Mouse (Mus musculus) layer of hippocampus, adult 11-12 months (tissue): ENCODE measurements around the gene Thyn1.

Experiments
- DNase-seq: peaks from one replicate; pipeline ENCODE4 v3.0.0; 2022; ENCODE audit warnings: low spot score

The Thyn1 gene

DNA sequence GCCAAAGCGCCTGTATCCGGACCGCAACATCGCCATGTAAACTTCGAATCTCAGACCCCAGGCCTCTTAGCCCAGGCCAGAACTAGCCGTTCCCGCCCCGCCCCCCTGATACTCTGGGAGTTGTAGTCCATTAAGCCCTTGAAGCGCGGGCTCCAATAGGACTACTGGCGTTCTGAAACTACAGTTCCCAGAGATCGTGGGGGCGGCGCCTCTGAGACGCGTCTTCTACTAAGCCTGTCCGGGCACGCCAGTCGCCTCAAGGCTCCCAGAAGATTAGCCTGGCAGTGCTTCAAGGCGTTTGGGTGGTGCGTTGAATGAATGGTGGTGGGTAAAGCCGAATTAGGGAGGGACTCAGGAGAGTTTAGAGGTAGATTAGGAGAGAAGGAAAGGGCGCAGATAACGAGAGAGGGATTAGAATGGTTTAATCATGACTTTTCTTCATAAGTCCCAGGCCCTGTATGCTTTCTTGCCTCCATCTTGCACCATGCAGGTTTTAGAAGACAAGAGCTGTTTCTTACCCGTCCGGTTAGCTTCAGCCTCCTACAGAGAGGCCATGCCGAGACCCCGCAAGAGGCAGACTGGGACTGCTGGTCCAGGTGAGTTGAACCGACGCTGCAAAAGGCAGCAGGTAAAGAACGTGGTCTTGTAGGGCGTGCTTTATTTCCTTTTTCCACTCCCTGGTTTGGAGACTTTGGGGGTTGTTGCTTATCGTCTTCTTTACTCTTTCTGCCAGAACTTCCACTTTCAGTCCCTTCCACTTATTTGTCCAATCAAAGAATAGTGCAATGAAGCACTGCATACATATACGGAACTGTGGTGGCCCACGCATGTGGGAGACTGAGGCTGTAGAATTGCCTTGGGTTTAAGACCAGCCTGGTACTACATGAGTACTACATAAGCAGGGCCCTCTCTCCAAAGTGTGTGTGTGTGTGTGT is at the start of gene Thyn1, which contains the start of gene Acad8:
Gene Thyn1, plus strand, starts transcription at position 250 of the 935 bp plus-strand sequence.
Gene Acad8, minus strand, starts transcription at position 106 of the 935 bp plus-strand sequence.
- DNase-seq, result peak; percentile 96

DNA sequence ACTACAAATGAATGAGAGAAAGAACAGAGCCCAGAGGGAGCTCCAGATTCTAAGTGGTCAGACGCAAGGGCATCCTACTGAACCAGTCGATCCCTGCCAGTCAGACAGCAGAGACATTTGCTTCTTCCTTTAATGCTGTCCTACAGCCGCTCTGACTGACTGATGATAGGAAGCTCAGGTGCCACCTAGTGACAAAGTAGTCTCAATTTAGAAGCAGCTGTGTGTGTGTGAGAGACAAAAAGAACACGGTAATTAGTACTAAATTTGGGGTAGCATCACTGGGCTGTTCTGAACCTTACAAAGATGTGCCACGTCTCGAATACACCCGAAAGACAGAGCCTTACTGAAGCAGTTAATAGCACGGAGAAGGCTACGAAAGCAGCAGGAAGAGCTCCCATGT is 21.8 kb upstream of the Thyn1 start:
- DNase-seq, result no peak

DNA sequence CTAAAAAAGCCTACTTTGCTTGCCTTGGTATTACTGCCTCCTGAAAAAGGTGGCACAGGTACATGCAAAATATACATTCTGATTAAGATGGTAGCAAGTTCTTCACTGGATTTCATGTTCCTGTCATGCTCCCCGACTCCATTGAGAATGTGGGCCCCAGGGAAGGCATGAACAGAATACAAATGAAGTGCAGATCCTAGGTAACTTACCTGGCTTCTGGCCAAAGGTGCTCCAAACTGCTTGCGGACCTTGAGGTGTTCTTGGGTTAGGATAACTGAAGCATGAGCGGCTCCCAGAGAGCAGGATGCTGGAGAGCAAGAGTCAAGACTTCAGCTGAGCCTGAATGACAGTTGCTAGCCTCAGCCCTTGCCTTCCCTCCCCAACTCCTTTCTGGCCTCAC is 20.7 kb upstream of the Thyn1 start:
- no peak for DNase-seq

DNA sequence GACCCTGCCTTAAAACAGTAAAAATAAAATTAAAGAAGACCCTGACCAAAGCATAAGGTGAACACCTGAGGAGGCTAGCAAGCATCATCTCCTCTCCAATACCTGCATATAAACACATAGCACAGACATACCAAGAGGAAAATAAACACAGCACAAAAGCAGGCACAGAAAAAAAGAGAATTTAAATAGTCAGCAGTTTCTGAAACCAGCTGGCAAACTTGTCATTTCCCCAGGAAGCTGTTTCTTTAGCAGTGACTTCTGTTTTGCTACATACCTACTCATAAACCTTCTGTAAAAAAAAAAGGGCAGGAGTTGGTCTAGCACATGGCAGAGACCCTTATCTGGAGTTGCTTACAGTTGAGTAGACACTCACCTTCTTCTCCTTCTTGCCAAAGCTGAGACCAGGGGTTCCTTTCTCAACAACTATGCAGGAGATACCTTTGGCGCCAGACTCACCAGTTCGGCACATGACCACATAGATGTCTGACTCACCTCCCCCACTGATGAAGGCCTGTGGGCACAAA is 14.4 kb upstream of the Thyn1 start:
- no peak for DNase-seq

DNA sequence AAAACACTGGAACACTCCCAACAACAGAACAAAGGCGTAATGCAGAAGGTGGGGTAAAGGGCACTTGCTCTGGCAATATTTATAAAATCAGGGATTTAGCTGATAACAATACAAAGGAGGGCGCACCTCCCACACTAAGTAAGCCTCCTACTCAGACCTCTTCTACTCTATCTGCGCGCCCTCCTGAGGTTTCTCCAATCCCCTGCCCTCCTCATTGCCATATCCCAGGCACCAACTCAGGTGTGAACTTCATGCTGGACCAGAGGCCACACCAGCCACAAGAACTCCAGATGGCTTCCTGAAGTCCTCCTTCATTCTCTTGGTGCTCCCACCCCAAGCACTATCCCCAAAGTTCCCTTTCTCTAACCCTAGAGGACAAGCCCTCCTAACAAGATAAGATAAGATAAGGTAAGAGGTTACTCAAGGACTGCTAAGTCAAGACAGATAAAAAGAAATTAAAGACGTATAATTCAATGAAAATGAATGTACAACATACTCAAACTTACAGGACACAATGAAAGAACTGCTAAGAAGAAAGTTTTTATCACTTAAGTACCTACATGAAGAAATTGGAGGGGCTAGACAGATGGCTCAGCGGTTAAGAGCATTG is 13.7 kb upstream of the Thyn1 start:
- no peak for DNase-seq

DNA sequence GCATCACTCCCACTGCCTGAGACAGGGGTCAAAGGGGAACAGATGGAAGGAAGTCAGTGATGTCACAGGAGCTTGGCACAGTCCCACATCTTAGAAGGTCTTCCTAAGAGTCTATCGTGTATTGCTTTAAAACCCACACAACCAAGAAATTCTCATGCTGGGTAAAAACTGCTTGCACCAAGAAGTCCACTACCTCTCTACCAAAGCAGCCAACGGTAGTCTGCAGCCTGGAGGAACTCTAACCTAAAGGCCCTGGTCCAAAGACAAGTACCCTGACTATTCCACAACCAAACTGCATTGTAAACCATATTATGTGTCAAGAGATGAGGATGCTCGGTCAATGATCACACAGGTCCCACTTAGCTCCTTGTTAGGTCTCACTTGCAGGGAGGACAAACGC is 9.3 kb upstream of the Thyn1 start:
- DNase-seq, result no peak

DNA sequence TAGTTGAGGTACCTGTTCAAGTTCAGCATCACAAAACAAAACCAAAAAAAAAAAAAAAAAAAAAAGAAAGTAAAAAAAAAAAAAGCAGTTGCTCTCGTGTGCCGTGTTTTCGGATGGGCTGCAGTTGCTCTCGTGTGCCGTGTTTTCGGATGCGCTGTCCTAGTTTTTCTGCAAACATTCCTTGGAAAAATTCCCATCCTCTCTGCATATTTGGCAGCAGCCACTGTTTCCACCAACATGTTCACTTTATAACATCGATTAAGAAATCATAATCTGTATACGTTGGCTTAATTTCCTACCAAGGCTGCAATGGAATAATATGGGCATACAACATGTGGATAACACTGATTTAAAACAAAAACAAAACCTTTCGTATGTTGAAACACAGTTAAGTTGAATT is 6.4 kb upstream of the Thyn1 start:
- DNase-seq, result no peak

DNA sequence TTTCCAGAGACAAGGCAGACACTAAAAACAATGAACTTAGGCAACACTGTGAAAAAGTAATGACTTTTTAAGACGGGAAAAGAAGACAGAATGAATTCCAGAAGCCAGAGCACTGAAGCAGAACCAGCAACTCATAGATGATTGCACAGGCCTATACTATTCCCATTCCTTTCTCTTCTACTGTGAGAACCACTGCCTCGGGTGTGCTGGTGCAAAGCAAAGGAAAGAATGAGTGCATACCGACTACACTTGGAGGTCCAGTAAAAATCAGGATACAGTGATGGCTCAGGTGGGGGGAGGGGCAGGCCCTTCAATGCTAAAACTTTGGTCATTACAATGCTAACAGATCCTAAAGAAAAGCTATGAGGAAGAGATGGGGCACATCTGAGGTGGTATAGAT is 5.6 kb upstream of the Thyn1 start:
- no peak for DNase-seq

DNA sequence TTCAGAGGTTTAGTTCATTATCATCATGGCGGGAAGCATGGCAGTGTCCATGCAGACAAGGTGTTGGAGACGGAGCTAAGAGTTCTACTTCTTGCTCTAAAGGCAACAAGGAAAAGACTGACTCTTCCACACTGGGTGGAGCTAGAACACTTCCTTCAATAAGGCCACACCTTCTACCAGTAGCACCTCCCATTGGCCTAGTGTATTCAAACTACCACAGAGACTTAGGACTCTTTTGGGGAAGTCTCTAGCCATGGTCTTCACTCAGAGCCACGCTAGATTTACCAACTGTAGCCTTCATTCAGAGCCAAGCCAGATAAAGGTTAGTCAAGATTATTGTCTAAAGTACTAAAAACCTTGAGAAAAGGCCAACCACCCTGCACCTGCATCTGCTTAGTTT is 2.4 kb upstream of the Thyn1 start:
- DNase-seq, result no peak

DNA sequence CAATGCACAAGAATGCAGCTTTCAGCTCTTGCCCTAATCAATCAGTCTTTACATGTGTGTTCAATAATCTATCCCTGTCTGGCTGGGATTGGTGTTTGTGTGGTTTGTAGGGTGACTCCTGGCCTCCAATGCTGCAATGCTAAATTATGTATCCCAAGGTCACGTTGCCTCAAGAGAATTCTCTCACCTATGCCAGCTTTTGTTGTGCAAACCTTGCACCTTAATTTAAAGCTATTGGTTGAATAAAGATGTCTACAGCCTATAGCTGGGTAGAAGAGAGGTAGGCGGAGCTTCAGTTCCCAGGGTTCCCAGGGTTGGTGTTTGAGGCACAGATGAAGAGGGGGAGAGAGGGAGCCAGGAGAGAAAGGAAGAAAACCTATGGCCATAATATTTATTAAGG is 2.0 kb upstream of the Thyn1 start:
- DNase-seq, result no peak

DNA sequence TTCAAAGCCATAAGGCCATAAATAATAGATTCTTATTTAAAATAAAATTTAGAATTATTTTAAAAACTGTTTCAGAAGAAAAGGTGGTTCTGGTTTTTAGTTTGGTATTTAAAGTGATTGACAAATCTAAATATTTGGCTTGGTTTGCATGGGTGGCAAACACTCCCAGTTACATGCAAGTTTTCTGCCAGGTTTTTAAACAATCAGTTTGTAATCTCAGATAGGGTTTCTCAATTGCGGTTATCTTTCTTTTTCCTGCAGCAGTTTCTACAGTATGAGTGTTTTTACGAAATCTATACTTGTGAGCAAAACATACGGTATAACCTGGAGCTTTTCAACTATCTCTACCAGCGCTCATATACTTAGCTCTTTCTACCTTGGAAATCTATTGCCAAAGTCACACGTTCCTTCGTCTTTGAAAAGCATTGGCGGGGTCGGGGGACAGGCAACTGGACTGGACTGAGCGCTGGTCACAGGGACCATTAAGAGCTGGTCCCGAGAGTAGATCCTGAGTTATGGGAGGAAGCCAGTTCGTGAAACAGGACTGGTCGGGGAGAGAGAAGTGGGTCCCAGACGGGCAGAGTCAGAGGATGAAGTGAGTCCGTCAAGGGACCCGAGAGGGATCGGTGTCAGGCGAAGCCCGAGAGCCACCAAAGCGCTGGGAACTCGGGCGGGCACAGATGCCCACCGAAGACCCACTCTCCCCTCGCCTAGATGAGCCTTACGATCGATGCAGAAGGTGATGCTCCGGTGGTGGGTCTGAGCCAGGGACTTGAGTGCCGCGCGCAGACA is 645 bp upstream of the Thyn1 start:
- DNase-seq, result no peak

DNA sequence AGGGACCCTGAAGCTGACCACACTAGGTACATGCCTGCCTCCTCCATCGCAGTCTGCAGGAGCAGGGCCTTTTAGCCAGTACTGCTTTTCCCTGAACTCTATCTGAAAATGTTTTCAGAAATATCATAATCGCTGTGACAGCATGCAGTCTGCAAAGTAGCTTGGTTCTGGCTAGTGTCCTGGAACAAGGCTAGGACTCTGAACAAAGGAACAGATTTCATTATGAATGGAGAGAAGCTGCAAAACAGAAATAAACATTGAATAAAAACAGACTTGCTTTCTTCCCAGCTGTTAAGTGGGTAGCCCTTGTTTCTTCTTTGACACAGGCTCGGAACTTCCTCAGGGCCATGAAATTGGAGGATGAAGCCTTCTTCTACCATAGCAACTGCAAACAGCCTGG is 5.7 kb downstream of the Thyn1 start:
- DNase-seq, result no peak

DNA sequence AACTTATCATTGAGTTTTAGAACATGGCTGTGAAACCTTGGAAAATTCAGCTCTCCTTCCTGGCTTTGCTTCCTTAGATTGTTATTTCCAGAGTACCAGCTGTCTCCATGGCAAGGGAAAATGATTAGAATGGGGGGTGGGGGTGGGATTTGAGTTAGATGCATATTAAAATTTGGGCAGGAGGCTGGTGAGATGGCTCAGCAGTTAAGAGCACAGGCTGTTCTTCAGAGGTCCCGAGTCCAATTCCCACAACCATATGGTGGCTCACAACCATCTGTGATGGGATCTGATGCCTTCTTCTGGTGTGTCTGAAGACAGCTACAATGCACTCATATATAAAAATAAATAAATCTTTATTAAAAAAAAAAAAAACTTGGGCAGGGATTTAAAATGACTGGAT is 6.4 kb downstream of the Thyn1 start:
- peak; percentile 67 for DNase-seq

DNA sequence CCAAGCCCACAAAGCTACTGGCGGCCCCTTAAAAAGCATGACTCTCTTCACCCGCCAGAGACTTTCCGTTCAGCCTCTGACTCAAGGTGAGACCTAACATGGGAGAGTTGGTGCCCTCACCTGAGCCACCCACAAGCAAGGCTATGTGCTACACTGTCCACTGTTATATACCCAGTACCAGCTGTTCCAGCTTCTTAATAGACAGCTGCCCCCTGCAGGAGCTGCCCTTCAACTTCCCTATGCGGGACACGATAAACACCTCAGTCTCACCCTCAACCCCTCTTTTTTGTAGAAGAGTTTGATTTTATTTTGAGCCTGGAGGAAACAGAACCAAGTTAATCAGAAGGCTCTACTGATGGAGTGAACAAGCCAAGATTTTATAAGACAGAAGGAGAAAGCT is 7.4 kb downstream of the Thyn1 start:
- no peak for DNase-seq

DNA sequence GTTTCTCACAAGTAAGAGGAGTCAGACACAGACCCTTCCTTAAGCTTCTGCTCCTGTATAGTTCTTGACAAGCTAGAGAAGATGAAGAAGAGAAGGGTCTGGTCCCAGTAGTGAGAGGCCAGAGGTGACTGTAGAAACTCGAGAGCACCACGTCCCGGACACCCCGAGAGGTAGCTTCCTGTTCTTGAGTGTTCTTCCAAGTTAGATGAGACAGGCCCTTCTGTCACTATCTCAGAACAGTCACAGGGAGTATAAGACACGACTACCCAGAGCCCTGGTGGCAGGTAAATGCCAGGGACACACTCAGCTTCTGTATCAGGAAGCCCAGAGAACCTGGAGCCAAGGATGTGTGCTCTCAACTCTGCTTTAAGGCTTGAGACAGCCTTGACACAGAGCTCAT is 9.7 kb downstream of the Thyn1 start:
- no peak for DNase-seq

DNA sequence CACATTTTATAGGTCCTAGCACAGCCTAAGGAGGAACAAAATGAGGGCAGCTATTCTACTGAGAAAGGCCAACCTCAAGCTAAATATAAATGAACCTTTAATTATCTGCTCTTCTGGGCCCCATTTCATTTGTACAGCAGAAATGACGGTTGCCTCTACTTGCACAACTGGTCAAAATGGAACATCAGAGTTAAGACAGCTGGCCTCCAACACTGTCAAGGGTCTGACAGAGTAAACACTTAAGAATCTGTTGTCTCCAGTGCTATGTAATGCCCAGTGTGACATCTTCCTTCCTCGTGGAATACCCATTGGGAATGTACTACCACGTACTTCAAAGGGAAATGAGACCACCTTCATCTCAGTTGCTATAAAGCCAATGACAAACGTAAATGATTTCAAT is 12.1 kb downstream of the Thyn1 start:
- DNase-seq, result no peak

DNA sequence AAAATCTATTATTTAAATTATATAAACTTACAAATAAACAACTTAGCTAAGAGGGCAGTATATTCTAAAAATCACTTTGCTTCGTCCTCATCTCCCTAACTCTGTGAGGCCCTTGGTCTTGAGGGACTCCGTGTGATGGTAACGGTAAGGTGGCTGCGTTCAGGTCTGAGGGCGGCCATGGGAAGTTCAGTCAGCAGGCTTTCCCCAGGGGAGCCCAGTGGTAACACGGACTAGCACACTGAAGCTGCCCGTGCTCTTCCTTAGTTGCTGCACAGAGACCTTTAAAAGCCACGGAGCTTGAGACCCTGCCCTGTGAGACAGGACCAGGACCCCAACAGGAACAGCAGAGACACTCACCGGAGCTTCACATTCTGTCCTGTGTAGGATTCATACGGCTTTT is 19.5 kb downstream of the Thyn1 start:
- no peak for DNase-seq

DNA sequence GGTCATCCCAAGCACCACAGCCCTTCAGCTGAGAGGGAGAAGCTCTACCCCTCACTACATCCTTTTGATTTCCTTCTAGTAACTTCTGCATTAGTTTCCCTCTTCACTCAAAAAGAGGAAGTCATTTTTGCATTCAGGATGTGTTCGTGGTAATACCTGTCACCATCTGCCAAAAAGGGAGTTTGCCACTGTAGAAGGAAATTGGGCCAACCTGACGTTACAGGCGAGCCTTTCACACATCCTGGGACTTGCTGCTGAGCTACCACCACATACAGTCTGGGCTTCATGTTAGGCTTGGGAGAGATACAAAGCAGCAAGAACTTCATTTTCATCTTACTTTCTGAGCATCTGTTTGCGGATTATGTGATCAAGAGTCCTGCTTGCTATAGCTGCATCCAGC is 24.2 kb downstream of the Thyn1 start:
- no peak for DNase-seq

DNA sequence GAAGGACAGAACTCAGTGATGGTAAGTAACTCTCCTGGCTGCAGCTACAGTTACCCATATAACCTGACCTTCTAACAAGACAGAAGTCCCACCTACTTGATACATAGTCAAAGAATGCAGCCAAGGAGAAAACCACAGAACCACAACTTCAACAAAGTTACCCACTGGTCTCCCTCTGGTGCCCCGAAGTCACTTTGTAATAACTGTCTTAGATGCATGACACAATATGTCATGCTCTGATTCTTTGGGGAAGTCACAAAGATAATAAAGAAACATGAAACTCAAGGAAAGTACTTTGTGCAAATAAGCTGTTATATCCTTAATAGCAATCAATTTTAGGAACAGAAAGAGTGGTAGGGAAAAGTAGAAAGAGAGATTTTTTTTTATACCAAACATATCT is 27.2 kb downstream of the Thyn1 start:
- DNase-seq, result no peak

DNA sequence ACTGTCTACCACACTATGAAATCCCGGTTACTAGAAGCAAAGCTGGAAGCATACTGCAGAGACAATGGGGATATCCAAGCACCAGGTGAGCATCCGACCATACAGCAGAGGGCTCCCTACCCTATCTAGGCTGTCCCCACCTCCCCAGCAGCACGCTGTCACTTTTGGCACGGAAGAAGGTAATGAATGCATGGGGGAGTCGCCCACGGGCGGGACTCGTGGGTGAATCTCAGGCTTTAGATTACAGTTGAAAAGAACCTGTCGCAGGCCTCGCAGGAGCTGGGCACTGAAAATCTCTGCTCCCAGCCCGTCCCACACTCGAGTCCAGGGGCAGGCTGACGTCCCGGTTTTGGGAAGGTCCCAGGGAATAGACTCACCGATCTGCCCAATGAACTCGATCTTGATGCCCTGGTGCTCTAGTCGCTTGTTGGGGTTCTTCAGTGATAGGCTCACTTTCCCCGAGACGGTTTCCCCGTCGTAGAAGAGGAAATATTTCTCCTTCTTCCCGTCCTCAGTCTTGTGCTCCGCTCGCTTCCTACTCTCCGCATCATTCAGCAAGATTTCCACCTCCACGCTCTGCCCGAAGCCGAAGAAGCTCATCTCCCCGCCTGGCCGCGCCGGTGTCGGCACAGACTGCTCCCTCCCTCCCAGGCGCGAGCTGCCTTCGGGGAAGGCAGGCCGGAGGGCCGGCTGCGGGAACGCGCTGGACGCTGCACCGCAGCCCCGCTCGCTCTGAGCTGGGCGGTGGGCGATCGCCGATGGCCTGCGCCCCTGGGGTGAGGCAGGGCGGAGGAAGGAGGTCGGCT is 29.7 kb downstream of the Thyn1 start:
- DNase-seq, result peak; percentile 62
